Mouse (Mus musculus): ENCODE measurements around the gene Tmem116.

Gene Tmem116

GRCm38 (mm10) chr5:121543370-121543769 lies 91.7 kb downstream of the Tmem116 start:
- DNase-seq = no peak

- peak; percentile 51 for DNase-seq
These were observed 93.5 kb downstream of the Tmem116 start, which contains the start of the genes Adam1a and Gm42878 for GRCm38 (mm10) chr5:121544910-121545792. Adam1a (minus strand) TSS chr5:121545482. Gm42878 (minus strand) TSS chr5:121545482.

- peak; percentile 96 for DNase-seq
These were observed 94.3 kb downstream of the Tmem116 start, which contains the start of gene Mapkapk5 for GRCm38 (mm10) chr5:121545793-121546529. Mapkapk5 (minus strand) TSS chr5:121545905.

GRCm38 (mm10) chr5:121546530-121546895 lies 94.8 kb downstream of the Tmem116 start:
- DNase-seq = peak; percentile 71

GRCm38 (mm10) chr5:121547084-121547483 lies 95.4 kb downstream of the Tmem116 start:
- DNase-seq = no peak

- no peak for DNase-seq
These were observed 97.5 kb downstream of the Tmem116 start for GRCm38 (mm10) chr5:121549196-121549595.

- DNase-seq = no peak
These were observed 110.7 kb downstream of the Tmem116 start for GRCm38 (mm10) chr5:121562436-121562835.

- peak; percentile 92 for DNase-seq
These were observed 112.8 kb downstream of the Tmem116 start for GRCm38 (mm10) chr5:121564468-121564895.

- no peak for DNase-seq
These were observed 114.5 kb downstream of the Tmem116 start for GRCm38 (mm10) chr5:121566035-121566681.

GRCm38 (mm10) chr5:121569881-121570420 lies 118.3 kb downstream of the Tmem116 start:
- no peak for DNase-seq

- no peak for DNase-seq
These were observed 119.1 kb downstream of the Tmem116 start for GRCm38 (mm10) chr5:121570787-121571186.
